Mouse (Mus musculus) gastrocnemius, adult 18-20 months (tissue): ENCODE measurements around the gene Ntn5. TPM values are rescaled to one million over a fixed set of nuclear protein-coding genes. Genes with fewer than 3 reads are reported as not detected.
A peak's percentile ranks its signal among the peaks of the same experiment; 100 is the strongest.

Experiments used
- DNase-seq: peaks from one replicate; pipeline ENCODE4 v3.0.0; 2021; ENCODE audit warnings: low spot score
- total RNA-seq, 2 experiments: library from RNA; stranded (reverse); gene quantifications; 2 replicates each; pipeline ENCODE4 v1.2.3; 2021

Ntn5 gene
- total RNA-seq, 2 experiments from 2014 or later, result 0.14 to 0.26 TPM

DNA sequence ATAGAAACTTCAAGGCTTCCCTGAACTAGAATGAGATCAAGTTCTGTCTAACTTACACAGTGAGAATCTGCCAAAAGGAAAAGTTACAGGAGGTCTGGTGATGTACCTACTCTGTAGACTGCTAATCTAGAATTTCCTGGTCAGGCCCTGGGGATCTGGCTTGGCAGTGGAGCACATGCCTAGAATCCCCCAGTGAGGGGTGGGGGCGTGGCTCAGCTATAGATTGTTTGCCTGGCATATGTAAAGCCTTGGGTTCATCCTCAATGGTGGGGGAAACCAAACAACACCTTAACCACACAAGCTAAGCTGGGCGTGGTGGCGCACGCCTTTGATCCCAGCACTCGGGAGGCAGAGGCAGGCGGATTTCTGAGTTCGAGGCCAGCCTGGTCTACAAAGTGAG, 14.1 kb downstream of the Ntn5 start:
- DNase-seq, result no peak

DNA sequence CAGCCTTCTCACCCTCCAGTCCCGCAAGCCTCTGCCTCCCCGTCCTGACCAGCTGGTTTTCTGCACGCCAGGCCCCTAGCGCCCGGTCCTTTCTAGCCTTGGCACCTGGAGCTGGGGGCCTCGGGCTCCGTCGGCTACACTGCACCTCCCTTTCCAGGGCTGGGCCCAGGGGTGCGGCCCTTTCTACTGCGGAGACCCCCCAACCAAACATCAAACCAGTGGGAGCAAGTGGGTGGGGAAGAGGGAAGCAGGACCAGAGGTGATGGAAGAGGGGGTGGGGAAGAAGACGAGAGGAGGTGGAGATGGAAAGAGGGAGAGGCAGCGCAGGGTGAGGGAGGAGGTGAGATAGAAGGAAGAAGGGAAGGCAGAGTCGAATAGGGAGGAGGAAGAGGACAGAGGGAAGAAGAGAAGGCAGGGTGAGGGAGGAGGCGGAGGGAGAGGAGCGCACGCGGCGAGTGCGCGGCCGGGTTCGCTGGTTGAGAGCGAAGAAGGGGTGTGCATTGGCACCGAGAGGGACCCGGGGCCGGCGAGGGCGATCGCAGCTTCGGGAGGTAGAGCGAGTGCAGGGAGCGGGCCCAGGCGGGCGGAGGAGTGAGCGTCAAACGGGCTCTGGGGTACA, 15.8 kb downstream of the Ntn5 start, which contains the start of gene Car11:
TSS of gene Car11 (plus strand) at position 321 of the 619 bp plus-strand sequence.
- no peak for DNase-seq

- peak; percentile 88 for DNase-seq
Observed at GRCm38 (mm10) chr7:45700301-45701015, 16.6 kb downstream of the Ntn5 start.

GRCm38 (mm10) chr7:45701072-45701471, 17.2 kb downstream of the Ntn5 start:
- no peak for DNase-seq

DNA sequence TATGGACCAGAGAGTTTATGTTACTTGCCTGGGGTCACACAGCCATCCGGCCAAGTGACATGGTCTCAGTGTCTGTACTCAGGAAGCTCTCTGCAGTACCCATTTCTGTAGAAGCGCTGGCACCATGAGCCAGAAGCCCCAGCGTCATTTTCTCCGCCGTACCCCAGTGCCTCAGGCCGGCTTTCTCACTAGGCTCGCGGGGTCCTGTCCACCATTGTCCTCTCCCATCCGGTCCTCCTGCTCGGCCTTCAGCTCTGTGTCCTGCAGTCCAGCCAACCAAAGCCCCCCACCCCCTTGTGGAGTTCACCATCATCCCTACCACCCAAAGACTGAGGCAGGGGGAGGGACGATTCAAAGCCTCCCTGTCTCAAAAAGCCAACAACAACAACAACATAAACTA, 17.8 kb downstream of the Ntn5 start:
- no peak for DNase-seq

GRCm38 (mm10) chr7:45702316-45702715, 18.5 kb downstream of the Ntn5 start:
- no peak for DNase-seq

DNA sequence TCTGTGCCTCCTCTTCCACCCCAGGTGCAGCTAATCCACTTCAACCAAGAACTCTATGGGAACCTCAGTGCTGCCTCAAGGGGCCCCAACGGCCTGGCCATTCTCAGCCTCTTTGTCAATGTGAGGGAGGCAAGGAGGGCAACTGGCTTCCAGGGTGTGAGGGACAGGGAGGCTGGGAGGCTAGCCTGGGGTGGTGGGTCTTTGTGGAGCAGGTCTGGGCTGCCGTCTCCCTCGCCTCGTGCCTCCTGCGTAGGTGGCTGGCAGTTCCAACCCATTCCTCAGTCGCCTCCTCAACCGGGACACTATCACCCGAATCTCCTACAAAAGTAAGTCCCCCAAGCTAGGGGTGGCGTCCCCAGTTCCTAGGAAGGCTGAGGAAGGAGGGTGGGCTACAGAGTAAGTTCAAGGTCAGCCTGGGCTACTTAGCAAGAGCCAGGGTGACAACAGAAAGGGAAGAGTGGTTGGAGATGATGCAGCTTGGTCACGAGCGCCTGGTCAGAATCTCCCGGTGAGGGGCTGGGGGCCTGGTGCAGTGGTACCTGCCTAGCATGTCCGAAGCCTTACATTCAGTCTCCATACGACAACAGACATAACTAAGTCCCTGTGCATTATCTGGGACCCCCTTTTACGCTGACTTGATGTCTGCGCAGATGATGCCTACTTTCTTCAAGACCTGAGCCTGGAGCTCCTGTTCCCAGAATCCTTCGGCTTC, 19.1 kb downstream of the Ntn5 start:
- no peak for DNase-seq

DNA sequence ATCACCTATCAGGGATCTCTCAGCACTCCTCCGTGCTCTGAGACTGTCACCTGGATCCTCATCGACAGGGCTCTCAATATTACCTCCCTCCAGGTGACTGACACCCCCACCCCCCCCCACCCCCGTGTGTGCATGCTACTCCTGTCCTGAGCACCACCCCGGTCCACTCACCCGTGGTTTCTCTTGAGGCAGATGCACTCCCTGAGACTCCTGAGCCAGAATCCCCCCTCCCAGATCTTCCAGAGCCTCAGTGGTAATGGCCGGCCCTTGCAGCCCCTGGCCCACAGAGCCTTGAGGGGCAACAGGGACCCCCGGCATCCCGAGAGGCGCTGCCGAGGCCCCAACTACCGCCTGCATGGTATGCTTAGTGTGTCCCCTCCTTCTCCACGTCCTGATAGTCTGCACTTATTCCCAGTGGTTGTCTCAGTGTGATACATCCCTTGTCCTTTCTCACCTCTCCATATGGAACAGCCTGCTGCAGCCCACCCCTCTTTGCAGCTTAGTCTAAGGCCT, 19.8 kb downstream of the Ntn5 start:
- DNase-seq, result no peak

DNA sequence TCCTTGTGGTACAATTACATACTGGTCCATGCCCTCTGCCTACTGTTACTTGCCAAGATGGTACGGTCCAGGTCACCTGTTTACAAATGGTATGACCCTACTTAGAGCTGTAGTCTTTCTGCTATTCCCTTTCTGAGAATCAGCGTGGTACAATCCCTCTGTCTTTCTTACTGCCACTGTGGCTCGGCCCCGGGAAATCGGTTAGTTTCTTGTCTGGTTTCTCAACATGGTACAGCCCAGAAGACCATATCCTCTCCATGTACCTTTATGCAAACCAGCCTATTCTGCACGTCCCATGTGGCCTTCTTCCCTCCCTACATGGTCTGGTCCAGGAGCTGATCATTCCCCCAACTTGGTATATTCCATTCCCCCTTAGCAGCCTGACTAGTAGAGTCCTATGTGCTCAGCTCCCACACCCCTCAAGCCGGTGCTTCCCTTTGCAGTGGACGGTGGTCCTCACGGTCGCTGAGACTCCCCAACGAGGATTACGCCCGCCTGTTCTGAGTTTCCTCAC, 20.3 kb downstream of the Ntn5 start:
- peak; percentile 66 for DNase-seq

GRCm38 (mm10) chr7:45704730-45705442, 21.1 kb downstream of the Ntn5 start, which contains the start of gene Dbp:
Dbp (plus strand) TSS chr7:45705088.
- DNase-seq, result peak; percentile 100

DNA sequence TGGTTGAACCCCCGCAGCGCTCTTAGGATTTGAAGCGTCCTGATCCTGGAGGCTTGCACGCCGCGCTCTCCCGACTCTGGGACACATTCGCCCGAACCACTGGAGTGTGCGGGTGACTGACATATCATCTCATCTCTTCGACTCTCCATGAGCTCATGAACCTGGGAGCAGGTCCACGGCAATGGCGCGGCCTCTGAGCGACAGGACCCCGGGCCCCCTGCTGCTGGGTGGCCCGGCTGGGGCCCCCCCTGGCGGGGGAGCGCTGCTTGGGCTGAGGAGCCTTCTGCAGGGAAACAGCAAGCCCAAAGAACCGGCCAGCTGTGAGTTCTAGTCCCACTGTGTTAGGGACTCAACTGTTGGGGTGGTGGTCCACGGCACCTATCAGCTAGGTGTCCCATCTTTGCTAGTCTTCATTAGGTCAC, 21.6 kb downstream of the Ntn5 start:
- no peak for DNase-seq

GRCm38 (mm10) chr7:45705873-45706281, 22.1 kb downstream of the Ntn5 start:
- DNase-seq, result peak; percentile 90

DNA sequence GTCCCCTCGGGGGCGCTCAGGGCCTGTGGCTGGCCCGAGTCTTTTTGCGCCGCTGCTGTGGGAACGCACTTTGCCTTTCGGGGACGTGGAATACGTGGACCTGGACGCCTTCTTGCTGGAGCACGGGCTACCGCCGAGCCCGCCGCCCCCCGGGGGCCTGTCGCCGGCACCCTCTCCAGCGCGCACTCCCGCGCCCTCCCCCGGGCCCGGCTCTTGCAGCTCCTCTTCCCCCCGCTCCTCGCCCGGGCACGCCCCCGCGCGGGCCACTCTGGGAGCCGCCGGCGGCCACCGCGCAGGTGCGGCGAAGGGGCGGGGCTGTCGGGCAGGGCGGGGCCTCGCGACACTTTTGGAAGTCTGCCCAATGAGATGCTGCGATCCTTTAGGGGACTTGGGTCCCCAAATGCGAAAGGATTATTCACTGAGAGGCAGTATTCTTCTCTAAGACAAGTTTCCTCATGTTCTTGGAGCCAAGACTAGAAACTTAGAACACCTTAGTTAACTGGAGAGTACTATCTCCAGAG, 23.0 kb downstream of the Ntn5 start:
- peak; percentile 87 for DNase-seq

DNA sequence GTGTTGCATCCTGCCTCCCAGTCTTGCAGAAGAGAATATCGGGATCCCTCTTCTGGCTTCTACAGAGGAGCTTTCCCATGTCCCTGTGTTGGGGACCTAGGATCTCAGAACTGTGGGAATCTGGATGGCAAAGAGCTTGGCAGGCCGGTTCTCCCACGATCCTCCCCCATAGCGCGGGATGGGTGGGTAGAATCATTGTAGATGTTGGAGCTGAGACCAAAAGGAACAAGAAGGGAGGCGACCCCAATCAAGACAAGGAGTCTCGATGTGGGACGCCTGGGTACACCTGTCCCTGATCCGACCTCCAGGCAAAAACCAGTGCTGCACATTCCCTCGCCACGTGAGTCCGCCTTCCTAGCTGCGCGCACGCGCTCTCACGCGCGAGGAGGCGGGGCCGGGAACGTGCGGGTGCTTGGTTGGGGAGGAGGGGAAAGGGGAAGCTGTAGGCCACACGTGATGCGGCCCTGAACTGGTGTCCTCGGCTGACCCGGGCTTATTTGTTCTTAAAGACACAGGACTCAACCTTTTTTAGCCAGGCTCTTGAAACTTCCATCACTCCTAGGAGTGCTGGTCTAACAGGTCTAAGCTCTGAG, 23.6 kb downstream of the Ntn5 start:
- DNase-seq, result peak; percentile 98

- peak; percentile 74 for DNase-seq
Observed at GRCm38 (mm10) chr7:45708221-45708761, 24.5 kb downstream of the Ntn5 start.

- no peak for DNase-seq
Observed at GRCm38 (mm10) chr7:45709036-45709435, 25.2 kb downstream of the Ntn5 start.

- DNase-seq, result no peak
Observed at GRCm38 (mm10) chr7:45709677-45710355, 26.0 kb downstream of the Ntn5 start.

GRCm38 (mm10) chr7:45710477-45711191, 26.8 kb downstream of the Ntn5 start:
- DNase-seq, result no peak
